Mouse (Mus musculus): ENCODE data around the gene 2900026A02Rik. TPM values are rescaled to one million over a fixed set of nuclear protein-coding genes. Genes with fewer than 3 reads are reported as not detected.
A peak's percentile ranks its signal among the peaks of the same experiment; 100 is the strongest.

Gene 2900026A02Rik
- total RNA-seq, 2 experiments from 2014 or later: 46.8 to 48.3 TPM

DNA sequence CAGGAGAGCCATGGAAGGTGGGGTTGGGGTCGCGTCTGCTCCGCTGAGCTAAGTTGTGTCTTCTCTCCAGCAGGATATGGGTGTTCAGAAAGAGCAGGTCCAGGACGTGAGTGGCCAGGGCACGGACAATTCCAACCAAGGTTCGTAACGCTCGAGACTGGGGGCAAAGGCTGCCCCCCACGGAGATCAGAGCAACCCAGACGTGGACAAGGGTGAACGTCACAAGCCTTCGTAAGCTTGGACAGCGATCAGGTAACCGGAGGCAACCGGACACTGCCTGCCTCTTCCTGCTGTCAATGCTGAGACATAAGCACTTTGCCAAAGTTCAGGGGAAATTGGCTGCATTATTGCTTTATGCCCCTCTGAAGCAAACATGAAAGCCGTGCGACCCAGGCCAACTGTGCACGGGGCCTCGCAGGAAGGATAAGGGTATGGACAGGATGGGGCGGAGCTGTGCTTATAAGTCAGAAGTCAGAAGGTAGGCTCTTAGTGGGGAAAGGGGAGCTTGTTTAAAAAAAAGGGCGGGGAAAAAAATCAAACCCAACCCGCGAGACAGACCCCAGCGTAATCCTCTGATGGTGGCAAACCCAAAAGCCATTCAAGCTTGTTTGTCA is 130.9 kb downstream of the 2900026A02Rik start:
- no peak for DNase-seq

DNA sequence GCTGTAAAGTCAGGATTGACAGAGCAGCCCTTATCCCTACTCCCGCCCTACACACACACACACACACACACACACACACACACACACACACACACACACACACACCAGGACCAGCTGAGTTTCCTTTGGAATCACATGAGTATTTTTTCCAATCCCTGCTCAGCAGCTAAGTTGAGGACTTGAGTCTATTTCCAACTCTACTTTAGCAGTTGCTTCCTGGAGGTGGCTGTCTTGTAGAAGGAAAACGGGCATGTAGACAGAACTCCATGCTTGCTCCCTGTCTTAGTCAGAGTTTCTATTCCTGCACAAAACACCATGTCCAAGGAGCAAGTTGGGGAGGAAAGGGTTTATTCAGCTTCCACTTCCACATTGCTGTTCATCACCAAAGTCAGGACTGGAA is 133.6 kb downstream of the 2900026A02Rik start:
- no peak for DNase-seq

DNA sequence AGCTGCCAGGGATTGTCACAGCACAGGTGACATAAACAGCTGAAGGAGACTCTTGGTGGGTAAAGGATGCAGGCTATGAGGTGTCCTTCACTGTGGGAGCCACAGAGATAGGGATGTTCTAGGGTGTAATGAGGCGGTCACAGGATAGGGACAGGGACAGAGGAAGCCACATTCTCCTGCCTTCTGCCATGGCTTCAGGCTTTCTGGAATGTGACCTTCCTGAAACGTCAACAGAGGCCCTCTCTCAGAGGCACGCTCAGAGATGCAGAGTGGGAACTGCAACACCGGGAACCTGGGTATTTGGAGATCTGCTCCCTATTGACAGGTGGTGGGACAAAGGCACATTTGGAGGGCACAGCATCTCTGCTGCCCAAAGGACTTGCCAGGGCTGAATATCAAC is 134.0 kb downstream of the 2900026A02Rik start:
- no peak for DNase-seq

- no peak for DNase-seq
Observed at GRCm38 (mm10) chr5:113086439-113086838, 134.6 kb downstream of the 2900026A02Rik start.

DNA sequence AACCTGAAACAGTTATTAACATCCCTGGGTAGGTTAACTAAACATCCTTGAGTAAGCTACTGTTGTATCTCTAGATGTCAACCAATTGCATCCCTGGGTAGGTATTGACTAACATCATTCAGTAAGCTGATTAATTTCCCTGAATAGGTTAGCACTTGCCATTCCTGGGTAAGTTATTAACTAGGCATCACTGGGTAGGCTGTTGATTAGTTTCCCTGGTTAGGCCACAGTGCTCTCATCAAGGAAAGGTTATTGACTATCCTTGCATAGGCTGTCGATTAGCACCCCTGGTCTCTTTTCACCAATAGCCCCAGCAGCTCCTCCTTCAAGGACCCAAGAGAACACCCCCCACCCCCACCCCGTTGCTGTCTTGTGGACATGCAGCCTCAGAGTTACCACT is 135.1 kb downstream of the 2900026A02Rik start:
- DNase-seq: no peak

- DNase-seq: no peak
Observed at GRCm38 (mm10) chr5:113084309-113084708, 136.7 kb downstream of the 2900026A02Rik start.

- DNase-seq: peak; percentile 36
Observed at GRCm38 (mm10) chr5:113082356-113083168, 138.5 kb downstream of the 2900026A02Rik start.

GRCm38 (mm10) chr5:113081439-113081838 is 139.6 kb downstream of the 2900026A02Rik start, which contains the start of gene Crybb3:
Gene Crybb3 (minus strand): TSS chr5:113081584.
- DNase-seq: peak; percentile 63

GRCm38 (mm10) chr5:113081020-113081419 is 140.0 kb downstream of the 2900026A02Rik start:
- no peak for DNase-seq

- peak; percentile 68 for DNase-seq
Observed at GRCm38 (mm10) chr5:113079783-113080182, 141.3 kb downstream of the 2900026A02Rik start.

DNA sequence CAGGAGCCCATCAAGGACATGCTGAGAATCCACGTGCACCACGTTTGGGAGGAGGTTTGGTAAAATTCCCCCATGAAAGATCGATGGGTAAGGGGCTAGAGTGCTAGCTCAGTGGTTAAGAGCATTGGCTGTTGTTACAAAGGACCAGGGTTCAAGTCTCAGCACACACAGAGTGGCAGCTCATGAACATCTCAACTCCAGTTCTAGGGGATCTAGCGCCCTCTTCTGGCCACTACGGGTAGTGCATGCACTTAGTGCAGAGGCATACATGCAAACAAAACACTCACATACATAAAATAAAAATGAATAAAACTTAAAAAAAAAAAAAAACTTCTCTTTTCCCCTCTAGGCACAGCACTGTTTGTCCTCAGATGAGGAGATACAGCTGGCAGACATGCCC is 142.3 kb downstream of the 2900026A02Rik start:
- DNase-seq: peak; percentile 11

DNA sequence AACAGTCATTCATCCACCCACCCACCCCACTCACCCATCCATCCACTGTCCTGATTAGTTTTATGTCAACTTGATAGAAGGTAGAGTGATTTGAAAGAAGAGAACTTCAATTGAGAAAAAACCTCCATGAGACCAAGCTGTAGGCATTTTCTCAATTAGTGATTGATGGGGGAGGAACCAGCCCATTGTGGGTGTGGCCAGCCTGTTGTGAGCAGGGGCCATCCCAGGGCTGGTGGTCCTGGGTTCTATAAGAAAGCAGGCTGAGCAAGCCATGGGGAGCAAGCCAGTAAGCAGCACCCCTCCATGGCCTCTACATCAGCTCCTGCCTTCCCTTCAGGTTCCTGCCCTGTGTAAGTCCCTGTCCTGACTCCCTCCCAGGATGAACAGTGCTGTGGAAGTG is 151.0 kb downstream of the 2900026A02Rik start, which contains the start of gene Crybb2:
TSS of gene Crybb2 (minus strand) at position 101 of the 400 bp plus-strand sequence.
- no peak for DNase-seq

DNA sequence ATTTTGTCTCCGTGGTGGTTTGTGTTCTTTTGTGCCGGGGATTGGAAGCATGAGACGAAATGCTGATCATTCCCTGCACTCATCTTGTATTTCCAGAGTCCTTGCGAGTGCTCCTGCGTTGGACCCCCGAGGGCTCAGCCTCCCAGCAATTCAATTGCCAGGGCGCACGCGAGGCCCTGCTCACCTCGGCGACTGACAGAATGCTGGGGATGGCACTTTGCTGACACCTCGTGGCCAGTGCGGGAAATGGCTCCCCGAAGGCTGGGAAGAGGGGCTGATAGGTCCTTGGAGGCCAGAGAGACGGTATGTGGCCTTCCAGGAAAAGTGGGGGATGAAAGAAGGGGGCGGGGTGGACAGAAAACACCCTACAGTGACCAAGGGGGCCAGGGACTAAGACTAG is 166.7 kb downstream of the 2900026A02Rik start:
- peak; percentile 91 for DNase-seq

- DNase-seq: no peak
Observed at GRCm38 (mm10) chr5:113050581-113051185, 170.4 kb downstream of the 2900026A02Rik start.

GRCm38 (mm10) chr5:113049876-113050275 is 171.2 kb downstream of the 2900026A02Rik start:
- no peak for DNase-seq

GRCm38 (mm10) chr5:113045511-113046273 is 175.3 kb downstream of the 2900026A02Rik start:
- DNase-seq: no peak

GRCm38 (mm10) chr5:113043531-113043930 is 177.5 kb downstream of the 2900026A02Rik start:
- peak; percentile 67 for DNase-seq

GRCm38 (mm10) chr5:113041567-113042071 is 179.4 kb downstream of the 2900026A02Rik start:
- DNase-seq: peak; percentile 29

GRCm38 (mm10) chr5:113040776-113041175 is 180.3 kb downstream of the 2900026A02Rik start:
- DNase-seq: peak; percentile 61

GRCm38 (mm10) chr5:113038601-113039000 is 182.4 kb downstream of the 2900026A02Rik start:
- DNase-seq: no peak
